Mouse (Mus musculus) left cerebral cortex, postnatal 4 days (tissue): ENCODE measurements around the gene Gm8011. TPM values are rescaled to one million over a fixed set of nuclear protein-coding genes. Genes with fewer than 3 reads are reported as not detected.
"Not testable (repeated sequence)": the region's sequence is repeated elsewhere in the genome, so short reads cannot be mapped to it uniquely, and the experiment has no call there.

ENCODE experiments used
- DNase-seq: peaks from one replicate; pipeline ENCODE4 v3.0.0-alpha.2; 2022
- intact Hi-C: fragments of 180-260 bp; cut with DNase I; formaldehyde crosslinking; loops from one replicate; pipeline ENCODE4 v1.15.1; 2025
- total RNA-seq, 2 experiments: library from RNA; stranded (reverse); gene quantifications; 2 replicates each; pipeline ENCODE4 v1.2.3; 2021

Gm8011 gene
- not detected for total RNA-seq

DNA sequence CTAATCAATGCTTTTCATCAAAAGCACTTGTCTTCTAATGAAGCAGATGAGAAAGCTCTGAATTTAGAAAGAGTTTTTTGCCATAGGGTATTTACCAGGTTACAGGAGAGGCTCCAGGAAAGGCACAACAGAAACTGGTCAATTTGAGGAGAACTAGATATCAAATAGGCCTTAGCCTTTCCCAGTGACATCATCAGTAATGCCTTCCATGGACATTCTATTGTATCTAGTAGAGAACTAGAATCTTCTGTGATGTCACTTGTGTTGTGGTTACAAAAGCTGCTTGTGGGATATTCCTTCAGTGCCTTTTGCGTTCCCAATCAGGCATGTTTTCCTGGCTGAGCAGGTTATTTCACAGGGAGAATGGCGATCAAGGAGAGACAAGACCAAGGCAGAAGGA is at the start of gene Gm8011:
Gene Gm8011 (plus strand): TSS at position 301 of the 400 bp plus-strand sequence.
- DNase-seq, intact Hi-C loops: not testable (repeated sequence)

DNA sequence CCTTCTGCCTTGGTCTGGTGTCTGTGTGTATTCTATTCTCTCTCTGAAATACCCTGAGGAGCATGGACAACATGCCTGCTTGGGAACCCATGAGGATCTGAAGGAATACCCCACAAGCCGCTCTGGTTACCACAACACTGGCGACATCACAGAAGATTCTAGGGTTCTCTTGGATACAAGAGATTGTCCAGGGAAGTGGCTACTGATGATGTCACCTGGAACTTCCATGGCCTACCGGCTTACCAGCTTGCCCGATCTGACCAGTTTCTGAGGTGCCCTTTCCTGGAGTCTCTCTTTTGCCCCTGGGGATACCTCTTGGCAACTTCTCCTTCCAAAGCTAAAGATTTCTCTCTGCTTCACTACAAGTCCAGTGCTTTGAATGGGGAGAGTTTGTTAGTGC is 24.1 kb upstream of the Gm8011 start, which contains the start of gene Gm8005:
Gene Gm8005 (minus strand): TSS at position 101 of the 400 bp plus-strand sequence.
- intact Hi-C loops, result not testable (repeated sequence)

DNA sequence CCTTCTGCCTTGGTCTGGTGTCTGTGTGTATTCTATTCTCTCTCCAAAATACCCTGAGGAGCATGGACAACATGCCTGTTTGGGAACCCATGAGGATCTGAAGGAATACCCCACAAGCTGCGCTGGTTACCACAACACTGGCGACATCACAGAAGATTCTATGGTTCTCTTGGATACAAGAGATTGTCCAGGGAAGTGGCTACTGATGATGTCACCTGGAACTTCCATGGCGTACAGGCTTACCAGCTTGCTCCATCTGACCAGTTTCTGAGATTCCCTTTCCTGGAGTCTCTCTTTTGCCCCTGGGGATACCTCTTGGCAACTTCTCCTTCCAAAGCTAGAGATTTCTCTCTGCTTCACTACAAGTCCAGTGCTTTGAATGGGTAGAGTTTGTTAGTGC is 38.6 kb downstream of the Gm8011 start, which contains the start of gene Gm8020:
Gene Gm8020 (minus strand): TSS at position 101 of the 400 bp plus-strand sequence.
- DNase-seq, intact Hi-C loops: not testable (repeated sequence)

More for the DNA sequence above, 24.1 kb upstream of the Gm8011 start, which contains the start of gene Gm8005:
- not testable (repeated sequence) for DNase-seq

Other genes starting within 250 kb of the Gm8011 start
- gene Gm17026, start 203.8 kb upstream of the Gm8011 start, total RNA-seq, result not detected
- gene Gm9611, start 166.5 kb upstream of the Gm8011 start, total RNA-seq, result not detected
- not detected for gene Gm7995, start 153.7 kb upstream of the Gm8011 start, total RNA-seq
- gene Gm8005, start 24.2 kb upstream of the Gm8011 start, total RNA-seq, result not detected
- not detected for gene Gm8020, start 38.5 kb downstream of the Gm8011 start, total RNA-seq
- gene Gm8024, start 60.4 kb downstream of the Gm8011 start, total RNA-seq, result not detected
- gene Gm17124, start 136.0 kb downstream of the Gm8011 start, total RNA-seq, result not detected
- gene Gm3633, start 178.0 kb downstream of the Gm8011 start, total RNA-seq, result not detected
- gene Gm10378, start 192.1 kb downstream of the Gm8011 start, total RNA-seq, result not detected